Mouse (Mus musculus): ENCODE results near the gene Hpcal1. TPM values are rescaled to one million over a fixed set of nuclear protein-coding genes. Genes with fewer than 3 reads are reported as not detected.

Hpcal1 gene
- polyA plus RNA-seq, 1 experiment from 2014 or later, result 55.5 TPM

DNA sequence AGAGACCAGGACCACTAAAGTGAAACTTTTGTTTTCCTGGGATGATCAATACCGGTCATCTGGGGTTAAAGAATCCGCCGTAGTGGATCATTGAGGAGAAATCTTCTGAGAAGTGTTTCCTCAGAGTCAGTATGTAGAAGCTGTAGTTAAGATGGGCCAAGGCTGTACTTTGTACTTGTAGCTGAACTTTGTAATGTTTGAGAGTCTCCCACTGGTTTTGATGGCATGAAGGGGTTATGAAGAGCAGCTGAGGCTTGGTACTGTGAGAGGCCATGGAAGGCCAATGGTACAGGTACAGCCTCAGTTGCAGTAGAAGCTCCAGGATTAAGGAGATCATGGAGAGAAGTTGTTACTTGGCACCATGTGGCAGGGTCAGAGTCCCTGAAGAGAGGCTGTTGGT lies 13.2 kb downstream of the Hpcal1 start:
- Histone ChIP-seq H3K36me3 (no peaks in the 10 kb centered on the region), H3K9me3 (replicated peaks) (no peaks in the 10 kb centered on the region), H3K4me1 (peaks cover 42% of the 10 kb centered on the region), H3K27me3 (no peaks in the 10 kb centered on the region), H3K27ac (no peak overlapping the region), H3K4me3 (replicated peaks) (no peak overlapping the region), H3K4me2 (no peak overlapping the region), H3K9ac (no peak overlapping the region)
- WGBS, result 98% methylated on average over 3 of the region's 3 CpGs
- no peak for ATAC-seq (replicated peaks; ENCODE audit: low FRiP score)

DNA sequence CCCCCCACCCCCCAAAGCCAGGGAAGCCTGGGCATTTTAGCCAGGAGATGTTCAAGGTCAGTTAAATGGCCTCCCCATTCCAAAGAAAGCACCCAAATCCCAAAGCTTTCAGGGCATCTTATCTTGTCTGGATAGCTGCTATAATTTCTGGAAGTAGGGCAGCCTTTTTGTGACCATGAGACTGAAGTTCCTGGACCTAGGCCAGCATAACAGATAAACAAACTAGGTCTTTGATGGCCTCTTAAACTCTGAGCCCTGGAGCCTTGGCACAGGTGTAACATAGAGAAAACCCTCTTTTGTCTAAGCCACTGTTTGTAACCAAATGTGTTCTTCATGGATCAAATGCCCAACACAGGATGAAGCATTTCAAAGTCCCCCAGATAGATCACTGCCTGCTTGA lies 16.8 kb downstream of the Hpcal1 start:
- H3K9me3 ChIP-seq (replicated peaks), result no peaks in the 10 kb centered on the region
- H3K4me1 ChIP-seq, result peaks cover 49% of the 10 kb centered on the region
- H3K36me3 ChIP-seq, result no peaks in the 10 kb centered on the region
- ATAC-seq (replicated peaks; ENCODE audit: low FRiP score), result no peak
- no peak overlapping the region for H3K27ac ChIP-seq
- no peak overlapping the region for H3K4me2 ChIP-seq
- no peaks in the 10 kb centered on the region for H3K27me3 ChIP-seq
- no peak overlapping the region for H3K9ac ChIP-seq
- no peak overlapping the region for H3K4me3 ChIP-seq (replicated peaks)

DNA sequence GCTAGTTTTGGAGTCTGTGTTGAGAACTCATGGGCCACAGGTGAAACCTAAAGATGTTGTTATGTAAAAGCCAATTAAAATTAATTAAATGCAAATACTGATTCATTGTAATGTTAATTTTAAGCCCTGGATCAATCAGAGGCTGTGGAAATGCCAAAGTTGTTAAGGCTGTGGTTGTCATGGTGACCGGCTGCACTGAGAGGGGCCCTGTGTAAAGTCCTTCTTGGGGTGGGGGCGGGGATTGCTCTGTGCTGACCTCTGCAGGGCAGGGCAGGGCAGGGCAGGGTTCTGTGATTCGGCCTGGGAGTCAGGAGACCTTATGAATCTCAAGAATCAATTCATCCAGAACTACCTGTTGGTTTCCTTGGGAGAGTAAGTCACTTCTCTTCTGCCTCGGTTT lies 18.8 kb downstream of the Hpcal1 start:
- no peak for ATAC-seq (replicated peaks; ENCODE audit: low FRiP score)
- Histone ChIP-seq H3K27me3 (no peaks in the 10 kb centered on the region), H3K4me1 (peaks cover 41% of the 10 kb centered on the region), H3K36me3 (no peaks in the 10 kb centered on the region), H3K27ac (peak overlapping the region; percentile 89), H3K4me2 (no peak overlapping the region), H3K9ac (no peak overlapping the region), H3K9me3 (replicated peaks) (no peaks in the 10 kb centered on the region), H3K4me3 (replicated peaks) (no peak overlapping the region)
- 26% methylated on average over 4 of the region's 4 CpGs for WGBS

DNA sequence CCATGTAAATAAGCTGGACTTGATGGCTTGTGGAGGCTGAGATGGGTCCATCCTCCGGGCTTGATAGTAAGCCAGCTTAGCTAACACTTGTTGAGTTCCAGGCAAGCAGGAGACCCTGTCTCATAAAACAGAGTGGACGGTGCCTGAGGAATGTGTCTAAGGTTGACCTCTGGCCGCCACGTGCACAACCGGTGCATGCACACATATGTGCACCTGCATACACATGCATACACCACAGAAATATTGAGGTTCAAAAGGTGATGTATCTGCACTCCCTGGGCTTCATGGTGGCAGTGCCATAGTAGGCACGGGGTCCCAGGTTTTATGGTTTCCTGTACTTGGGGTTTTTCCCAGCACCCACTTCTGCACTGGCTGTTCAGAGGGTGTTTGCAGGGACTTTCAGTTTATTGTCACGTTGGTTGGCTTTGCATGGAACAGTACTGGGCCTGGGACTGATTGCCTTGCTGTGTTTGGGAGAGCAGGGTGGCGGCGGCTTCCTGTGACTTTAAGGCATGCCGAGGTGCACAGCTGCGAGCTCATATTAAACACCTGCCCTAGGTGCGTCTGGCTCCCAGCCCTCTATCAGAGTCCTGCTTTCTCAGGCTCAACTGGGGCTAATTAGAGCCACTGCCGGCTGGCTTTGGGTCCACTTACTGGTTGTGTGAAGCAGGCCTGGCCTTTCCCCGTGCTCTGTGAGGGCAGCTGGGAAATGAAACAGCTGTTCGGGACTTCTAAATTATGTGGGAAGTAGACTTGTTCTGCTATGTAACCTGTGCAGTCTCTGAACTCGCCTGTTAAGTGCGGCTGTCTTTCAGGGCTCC lies 19.5 kb downstream of the Hpcal1 start:
- H3K27ac ChIP-seq, result peak overlapping the region; percentile 89
- no peaks in the 10 kb centered on the region for H3K9me3 ChIP-seq (replicated peaks)
- H3K4me3 ChIP-seq (replicated peaks), result no peak overlapping the region
- peaks cover 41% of the 10 kb centered on the region for H3K4me1 ChIP-seq
- no peak overlapping the region for H3K9ac ChIP-seq
- H3K27me3 ChIP-seq, result no peaks in the 10 kb centered on the region
- ATAC-seq (replicated peaks; ENCODE audit: low FRiP score), result peak; percentile 77
- H3K36me3 ChIP-seq, result no peaks in the 10 kb centered on the region
- peak overlapping the region; percentile 34 for H3K4me2 ChIP-seq
- 32% methylated on average over 17 of the region's 17 CpGs for WGBS

DNA sequence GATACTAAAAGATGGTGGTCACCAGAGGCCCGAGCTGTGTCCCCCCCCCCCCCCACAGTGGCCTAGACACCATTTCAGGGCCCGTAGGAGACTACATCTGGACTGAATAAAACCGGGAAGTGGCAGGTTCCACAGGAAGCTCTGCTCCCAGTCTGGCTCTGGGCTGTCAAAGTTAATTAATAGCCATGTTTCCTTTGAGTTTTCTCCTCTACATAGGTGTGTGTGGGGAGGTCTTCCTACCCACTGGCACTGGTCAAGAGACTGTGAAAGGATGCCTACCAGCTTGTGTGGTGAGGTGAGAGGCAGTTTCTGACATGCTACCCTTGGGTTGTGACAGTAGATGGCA lies 20.1 kb downstream of the Hpcal1 start:
- Histone ChIP-seq H3K4me3 (replicated peaks) (no peak overlapping the region), H3K27me3 (no peaks in the 10 kb centered on the region), H3K9ac (no peak overlapping the region), H3K9me3 (replicated peaks) (no peaks in the 10 kb centered on the region), H3K36me3 (no peaks in the 10 kb centered on the region), H3K4me1 (peaks cover 41% of the 10 kb centered on the region), H3K4me2 (peak overlapping the region; percentile 34), H3K27ac (peak overlapping the region; percentile 89)
- ATAC-seq (replicated peaks; ENCODE audit: low FRiP score), result peak; percentile 78
- WGBS, result 2% methylated on average over 3 of the region's 3 CpGs

DNA sequence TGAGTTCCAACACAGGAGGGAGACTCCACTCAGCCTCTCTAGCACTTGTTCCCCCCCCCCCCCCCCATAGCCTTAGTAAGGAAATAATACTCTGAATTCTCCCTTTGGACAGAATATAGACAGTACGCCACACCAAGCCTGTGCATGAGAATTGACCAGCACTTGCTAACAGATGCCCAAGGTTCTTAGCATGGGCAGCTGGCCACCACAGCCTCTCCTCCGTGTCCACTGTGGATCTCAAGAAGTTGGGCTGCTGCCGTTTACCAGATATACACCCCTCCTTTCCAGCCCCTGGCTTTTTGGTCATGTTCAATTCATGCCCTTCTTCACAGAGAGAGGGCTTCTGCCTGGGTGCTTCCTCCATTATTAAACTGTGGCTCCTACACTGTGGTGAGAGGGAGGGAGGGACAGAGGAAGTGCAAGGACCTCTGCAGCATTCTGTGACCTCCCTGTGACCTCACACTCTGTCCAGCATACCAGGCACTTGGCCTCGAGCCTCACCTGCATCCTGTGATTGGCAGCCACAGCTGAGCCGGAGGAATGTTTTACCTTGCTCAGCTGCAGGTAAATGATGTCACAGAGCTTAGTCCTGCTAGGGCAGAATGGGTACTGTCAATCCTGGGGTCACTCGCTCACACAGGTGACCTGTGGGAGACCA lies 21.2 kb downstream of the Hpcal1 start:
- H3K4me1 ChIP-seq, result peaks cover 41% of the 10 kb centered on the region
- no peak overlapping the region for H3K27ac ChIP-seq
- H3K27me3 ChIP-seq, result no peaks in the 10 kb centered on the region
- H3K4me3 ChIP-seq (replicated peaks), result no peak overlapping the region
- ATAC-seq (replicated peaks; ENCODE audit: low FRiP score), result no peak
- no peaks in the 10 kb centered on the region for H3K9me3 ChIP-seq (replicated peaks)
- no peaks in the 10 kb centered on the region for H3K36me3 ChIP-seq
- no peak overlapping the region for H3K9ac ChIP-seq
- 61% methylated on average over 6 of the region's 6 CpGs for WGBS
- H3K4me2 ChIP-seq, result no peak overlapping the region

DNA sequence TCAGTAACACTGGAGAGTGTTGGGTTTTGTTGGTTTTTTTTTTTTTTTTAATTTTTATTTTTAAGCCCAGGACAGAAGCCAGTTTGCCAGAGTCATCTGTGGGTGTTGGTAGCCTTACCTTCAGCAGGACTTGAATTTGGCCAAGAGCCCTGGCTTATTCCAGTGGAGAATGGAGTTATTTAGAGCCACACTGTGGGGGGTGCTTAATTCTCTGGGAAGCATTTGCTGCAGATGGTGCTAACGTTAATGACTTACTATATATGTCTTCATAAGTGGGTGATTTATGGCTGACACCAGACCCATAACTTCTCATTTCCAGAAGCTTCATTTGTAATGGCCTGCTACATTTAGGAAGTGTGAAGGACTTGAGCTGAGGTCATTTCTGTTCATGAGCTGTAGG lies 21.9 kb downstream of the Hpcal1 start:
- no peaks in the 10 kb centered on the region for H3K9me3 ChIP-seq (replicated peaks)
- no peak for ATAC-seq (replicated peaks; ENCODE audit: low FRiP score)
- peaks cover 41% of the 10 kb centered on the region for H3K4me1 ChIP-seq
- no peak overlapping the region for H3K4me3 ChIP-seq (replicated peaks)
- H3K4me2 ChIP-seq, result no peak overlapping the region
- WGBS, result 47% methylated on average over 1 of the region's 1 CpGs
- no peak overlapping the region for H3K27ac ChIP-seq
- H3K36me3 ChIP-seq, result no peaks in the 10 kb centered on the region
- no peak overlapping the region for H3K9ac ChIP-seq
- H3K27me3 ChIP-seq, result no peaks in the 10 kb centered on the region

DNA sequence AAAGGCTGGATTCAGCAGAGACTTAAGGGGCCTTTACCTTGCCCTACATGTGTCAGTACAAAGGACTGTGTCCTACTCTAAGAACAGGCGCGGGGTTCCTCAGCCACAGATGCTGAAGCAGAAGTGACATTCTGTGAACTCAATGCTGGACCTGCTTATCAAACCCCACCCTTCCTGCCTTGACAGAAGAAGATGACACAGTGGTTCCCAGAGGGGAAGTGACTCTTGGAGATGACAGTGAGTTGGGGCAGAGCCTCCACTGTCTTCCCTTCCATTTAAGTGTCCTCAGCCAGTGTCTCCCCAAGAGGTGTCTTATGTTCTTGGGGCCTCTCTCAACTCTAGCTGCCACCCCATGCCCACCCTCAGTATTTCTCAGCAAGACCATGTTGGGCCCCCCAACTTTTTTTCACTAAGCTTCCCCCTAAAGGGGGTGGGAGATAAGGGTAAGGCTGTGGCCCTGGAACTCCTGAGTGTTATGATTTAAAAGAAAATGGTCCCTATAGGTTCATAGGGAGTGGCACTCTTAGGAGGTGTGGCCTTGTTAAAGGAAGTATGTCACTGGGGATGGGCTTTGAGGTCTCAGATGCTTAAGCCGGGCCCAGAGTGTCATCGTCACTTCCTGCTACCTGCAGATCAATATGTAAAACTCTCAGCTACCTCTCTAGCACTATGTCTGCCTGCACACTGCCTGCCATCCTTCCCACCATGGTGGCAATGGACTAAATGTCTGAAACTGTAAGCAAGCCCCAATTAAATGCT lies 25.2 kb downstream of the Hpcal1 start:
- no peak for ATAC-seq (replicated peaks; ENCODE audit: low FRiP score)
- Histone ChIP-seq H3K9me3 (replicated peaks) (no peaks in the 10 kb centered on the region), H3K4me1 (peaks cover 25% of the 10 kb centered on the region), H3K27ac (no peak overlapping the region), H3K27me3 (no peaks in the 10 kb centered on the region), H3K36me3 (no peaks in the 10 kb centered on the region), H3K9ac (no peak overlapping the region), H3K4me2 (no peak overlapping the region), H3K4me3 (replicated peaks) (no peak overlapping the region)
- 95% methylated on average over 4 of the region's 4 CpGs for WGBS

DNA sequence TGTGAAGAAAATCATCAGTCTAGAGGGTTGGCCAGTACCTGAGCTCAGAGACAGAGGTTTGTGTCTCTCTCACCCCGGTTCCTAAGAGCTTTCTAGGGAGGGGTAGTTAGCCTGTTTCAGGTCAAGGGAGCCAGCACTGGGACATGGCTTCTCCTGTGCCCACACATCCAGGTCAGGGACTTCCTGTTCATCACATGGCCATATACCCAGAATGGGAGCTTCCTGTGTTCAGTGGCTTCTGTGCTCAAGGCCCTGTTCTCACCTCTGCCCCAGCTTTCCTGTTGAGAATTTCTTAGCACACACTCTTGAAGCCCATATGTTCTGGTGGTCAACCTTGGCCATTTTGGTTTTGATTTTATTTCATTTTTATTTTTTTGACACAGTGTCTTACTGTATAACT lies 26.6 kb downstream of the Hpcal1 start:
- no peak for ATAC-seq (replicated peaks; ENCODE audit: low FRiP score)
- Histone ChIP-seq H3K4me2 (no peak overlapping the region), H3K27ac (no peak overlapping the region), H3K9ac (no peak overlapping the region), H3K27me3 (no peaks in the 10 kb centered on the region), H3K36me3 (no peaks in the 10 kb centered on the region), H3K4me3 (replicated peaks) (no peak overlapping the region), H3K9me3 (replicated peaks) (no peaks in the 10 kb centered on the region), H3K4me1 (peaks cover 12% of the 10 kb centered on the region)
- WGBS, result 78% methylated on average over 1 of the region's 1 CpGs

DNA sequence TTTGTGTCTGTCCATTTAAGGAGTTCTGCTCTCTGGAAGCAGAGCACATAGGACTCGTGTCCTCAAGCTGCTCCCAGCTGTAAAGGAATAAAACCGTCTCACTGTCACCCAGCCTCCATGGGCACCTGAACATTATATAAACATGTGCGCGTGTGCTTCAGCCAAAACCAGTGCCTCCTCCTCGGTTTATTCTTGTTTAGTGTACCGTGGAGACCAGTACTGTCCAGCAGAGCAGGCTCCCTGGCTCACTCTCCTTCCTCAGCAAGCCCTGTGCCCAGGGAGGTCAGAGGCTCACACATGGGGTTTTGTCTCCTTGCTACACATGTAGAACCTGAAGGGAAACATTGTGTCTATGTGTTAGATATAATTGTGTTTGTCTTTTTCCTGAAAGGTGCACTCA lies 27.5 kb downstream of the Hpcal1 start:
- H3K4me1 ChIP-seq, result peaks cover 9% of the 10 kb centered on the region
- 44% methylated on average over 6 of the region's 6 CpGs for WGBS
- no peaks in the 10 kb centered on the region for H3K9me3 ChIP-seq (replicated peaks)
- H3K27me3 ChIP-seq, result no peaks in the 10 kb centered on the region
- H3K9ac ChIP-seq, result no peak overlapping the region
- peak; percentile 66; the same call in 1 of the 2 replicates for ATAC-seq (replicated peaks; ENCODE audit: low FRiP score)
- no peak overlapping the region for H3K27ac ChIP-seq
- H3K4me2 ChIP-seq, result no peak overlapping the region
- no peaks in the 10 kb centered on the region for H3K36me3 ChIP-seq
- H3K4me3 ChIP-seq (replicated peaks), result no peak overlapping the region

DNA sequence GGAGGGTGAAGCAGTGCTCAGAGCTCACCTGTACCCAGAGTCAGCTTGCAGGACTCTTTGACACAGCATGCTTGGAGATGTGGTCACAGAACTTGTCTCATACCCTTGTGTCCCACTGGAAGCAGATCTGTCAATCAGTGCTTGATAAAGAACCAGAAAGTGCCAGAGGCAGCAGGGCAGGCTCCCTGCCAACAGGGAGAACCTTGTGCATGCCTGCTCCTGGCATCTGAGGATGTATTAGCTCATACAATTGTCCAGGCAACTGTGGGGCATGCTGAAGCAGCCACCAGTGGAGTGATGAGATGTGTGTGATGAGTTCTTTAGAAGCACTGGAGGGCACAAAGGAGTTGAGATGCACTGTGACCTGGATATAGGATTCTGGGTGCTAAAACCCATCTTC lies 30.4 kb downstream of the Hpcal1 start:
- Histone ChIP-seq H3K9ac (no peak overlapping the region), H3K4me1 (peaks cover 37% of the 10 kb centered on the region), H3K4me3 (replicated peaks) (no peak overlapping the region), H3K4me2 (no peak overlapping the region), H3K9me3 (replicated peaks) (no peaks in the 10 kb centered on the region), H3K27ac (no peak overlapping the region), H3K36me3 (no peaks in the 10 kb centered on the region), H3K27me3 (no peaks in the 10 kb centered on the region)
- ATAC-seq (replicated peaks; ENCODE audit: low FRiP score), result no peak

DNA sequence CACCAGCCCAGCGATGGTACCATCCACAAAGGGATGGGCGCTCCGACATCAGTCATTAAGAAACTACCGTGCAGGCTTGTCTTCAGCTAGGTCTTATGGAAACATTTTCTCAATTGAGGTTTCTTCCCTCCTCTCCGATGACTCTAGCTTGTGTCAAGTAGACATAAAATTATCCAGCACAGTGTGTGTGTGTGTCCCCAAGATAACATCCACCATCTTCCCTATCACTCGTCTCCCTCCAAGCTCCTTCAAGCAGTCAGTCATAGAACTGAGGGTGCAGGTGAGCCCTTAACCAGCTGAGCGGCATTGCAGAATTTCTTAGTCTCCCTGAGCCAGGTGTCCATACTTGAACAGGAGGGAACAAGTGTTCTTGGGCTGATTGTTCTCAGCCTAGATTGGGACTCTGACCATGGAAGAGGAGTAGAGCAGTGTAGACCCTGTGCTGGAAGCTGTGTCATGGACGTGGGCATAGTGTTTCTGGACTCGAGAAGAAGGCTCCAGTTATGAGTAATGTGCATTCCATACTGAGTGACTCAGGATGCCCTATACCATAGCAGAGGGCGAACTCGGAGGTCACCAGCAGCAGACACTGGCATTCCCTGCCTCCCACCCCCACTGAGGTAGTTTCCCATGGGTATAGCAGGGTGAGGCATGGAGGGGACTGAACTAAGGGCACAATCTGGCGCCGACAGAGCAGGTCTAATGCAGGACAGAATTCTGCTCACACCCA lies 32.0 kb downstream of the Hpcal1 start:
- H3K27me3 ChIP-seq, result no peaks in the 10 kb centered on the region
- WGBS, result 91% methylated on average over 13 of the region's 13 CpGs
- no peaks in the 10 kb centered on the region for H3K9me3 ChIP-seq (replicated peaks)
- no peak for ATAC-seq (replicated peaks; ENCODE audit: low FRiP score)
- no peak overlapping the region for H3K4me3 ChIP-seq (replicated peaks)
- H3K36me3 ChIP-seq, result no peaks in the 10 kb centered on the region
- H3K4me2 ChIP-seq, result no peak overlapping the region
- H3K4me1 ChIP-seq, result peaks cover 51% of the 10 kb centered on the region
- no peak overlapping the region for H3K27ac ChIP-seq
- no peak overlapping the region for H3K9ac ChIP-seq

Measured in kidney, embryonic 15.5 days (tissue).